Mouse (Mus musculus): ENCODE measurements around the gene Mblac1. TPM values are rescaled to one million over a fixed set of nuclear protein-coding genes. Genes with fewer than 3 reads are reported as not detected.

The Mblac1 gene
- polyA plus RNA-seq, 1 experiment from 2014 or later, result 13.6 TPM

DNA sequence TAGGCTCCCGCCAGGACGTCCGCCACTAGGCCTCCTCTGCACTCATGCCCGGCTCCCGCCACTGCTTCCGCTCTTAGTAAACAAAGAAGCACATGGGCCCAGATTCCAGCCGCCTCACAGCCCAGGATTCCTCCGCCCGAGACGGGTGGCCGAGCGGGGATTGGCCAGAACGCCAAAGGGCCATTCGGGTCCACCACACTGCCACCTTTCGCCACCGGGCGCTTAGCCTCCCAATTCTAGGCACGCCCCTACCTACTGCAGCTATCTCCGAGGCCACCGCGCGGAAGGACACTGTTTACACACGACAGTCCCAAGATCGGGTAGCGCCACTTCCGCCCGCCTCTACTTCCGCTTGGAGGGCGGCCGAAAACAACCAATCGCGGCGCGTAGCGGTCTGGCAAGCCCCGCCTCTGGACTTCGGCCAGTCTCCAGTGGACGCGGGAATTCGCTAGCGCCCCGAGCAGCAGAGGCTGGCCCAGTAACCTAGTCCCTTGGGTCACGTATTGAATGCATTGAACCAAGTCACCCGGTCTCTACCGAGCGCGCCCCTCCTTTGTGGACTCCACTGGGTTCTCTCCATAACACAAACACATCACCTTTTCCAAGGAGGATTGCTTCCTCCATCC lies 23.1 kb upstream of the Mblac1 start:
- peak; percentile 87 for ATAC-seq (ENCODE audit: low FRiP score)
- Histone ChIP-seq H3K36me3 (replicated peaks; ENCODE audit: control insufficient read depth, insufficient read depth) (peaks cover 58% of the 10 kb centered on the region), H3K4me3 (replicated peaks; ENCODE audit: low read length) (peak overlapping the region; percentile 84), H3K9me3 (ENCODE audit: control insufficient read depth, low read length) (no peaks in the 10 kb centered on the region), H3K9ac (peak overlapping the region; percentile 71), H3K4me2 (replicated peaks) (peak overlapping the region; percentile 99), H3K27me3 (ENCODE audit: control insufficient read depth, insufficient read depth, low read length) (no peaks in the 10 kb centered on the region), H3K27ac (peak overlapping the region; percentile 90), H3K4me1 (replicated peaks; ENCODE audit: control insufficient read depth, insufficient read depth, low read length) (peaks cover 22% of the 10 kb centered on the region)
- under 1% methylated on average over 47 of the region's 47 CpGs for WGBS
- peak; percentile 96 for DNase-seq (ENCODE audit: low spot score)

- peak within 1 kb of the TSS; percentile 90 for H3K27ac ChIP-seq
- no peaks in the 10 kb centered on the region for H3K9me3 ChIP-seq (ENCODE audit: control insufficient read depth, low read length)
- WGBS, result under 1% methylated on average over 54 of the region's 54 CpGs
- H3K9ac ChIP-seq, result peak within 1 kb of the TSS; percentile 71
- peaks cover 22% of the 10 kb centered on the region for H3K4me1 ChIP-seq (replicated peaks; ENCODE audit: control insufficient read depth, insufficient read depth, low read length)
- peak within 1 kb of the TSS; percentile 99 for H3K4me2 ChIP-seq (replicated peaks)
- H3K36me3 ChIP-seq (replicated peaks; ENCODE audit: control insufficient read depth, insufficient read depth), result peaks cover 58% of the 10 kb centered on the region
- peak within 1 kb of the TSS; percentile 84 for H3K4me3 ChIP-seq (replicated peaks; ENCODE audit: low read length)
- no peaks in the 10 kb centered on the region for H3K27me3 ChIP-seq (ENCODE audit: control insufficient read depth, insufficient read depth, low read length)
- ATAC-seq (ENCODE audit: low FRiP score), result peak; percentile 91
- peak; percentile 96 for DNase-seq (ENCODE audit: low spot score)
Measured at GRCm38 (mm10) chr5:138171695-138172491, 22.2 kb upstream of the Mblac1 start, which contains the start of the genes Ap4m1 and Mcm7. Gene Ap4m1, plus strand, starts transcription at chr5:138172002. Gene Mcm7, minus strand, starts transcription at chr5:138172422.

DNA sequence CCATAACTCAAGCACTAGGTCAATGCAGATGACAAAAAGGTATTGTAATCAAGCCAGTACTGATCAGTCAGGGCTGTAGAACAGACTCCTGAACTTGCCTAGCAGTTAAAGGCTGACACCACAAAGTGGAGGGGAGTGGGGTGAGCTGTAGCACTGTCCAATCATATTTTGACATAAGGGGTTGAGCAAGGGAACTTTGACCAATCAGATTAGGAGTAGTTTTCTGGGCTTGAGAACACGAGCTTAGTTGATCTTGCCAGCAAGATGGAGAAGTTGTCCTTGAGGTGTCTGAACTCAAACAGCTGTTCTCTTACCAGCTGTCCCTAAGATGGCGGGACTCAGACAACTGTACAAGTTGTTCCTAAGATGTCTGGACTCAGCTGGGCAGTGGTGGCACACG lies 20.9 kb upstream of the Mblac1 start:
- Histone ChIP-seq H3K27me3 (ENCODE audit: control insufficient read depth, insufficient read depth, low read length) (no peaks in the 10 kb centered on the region), H3K9ac (no peak overlapping the region), H3K4me3 (replicated peaks; ENCODE audit: low read length) (peak overlapping the region; percentile 84; the same call in 1 of the 2 replicates), H3K4me2 (replicated peaks) (peak overlapping the region; percentile 99), H3K9me3 (ENCODE audit: control insufficient read depth, low read length) (no peaks in the 10 kb centered on the region), H3K27ac (no peak overlapping the region), H3K36me3 (replicated peaks; ENCODE audit: control insufficient read depth, insufficient read depth) (peaks cover 58% of the 10 kb centered on the region), H3K4me1 (replicated peaks; ENCODE audit: control insufficient read depth, insufficient read depth, low read length) (peaks cover 22% of the 10 kb centered on the region)
- ATAC-seq (ENCODE audit: low FRiP score), result no peak
- WGBS, result 79% methylated on average over 3 of the region's 3 CpGs
- no peak for DNase-seq (ENCODE audit: low spot score)

DNA sequence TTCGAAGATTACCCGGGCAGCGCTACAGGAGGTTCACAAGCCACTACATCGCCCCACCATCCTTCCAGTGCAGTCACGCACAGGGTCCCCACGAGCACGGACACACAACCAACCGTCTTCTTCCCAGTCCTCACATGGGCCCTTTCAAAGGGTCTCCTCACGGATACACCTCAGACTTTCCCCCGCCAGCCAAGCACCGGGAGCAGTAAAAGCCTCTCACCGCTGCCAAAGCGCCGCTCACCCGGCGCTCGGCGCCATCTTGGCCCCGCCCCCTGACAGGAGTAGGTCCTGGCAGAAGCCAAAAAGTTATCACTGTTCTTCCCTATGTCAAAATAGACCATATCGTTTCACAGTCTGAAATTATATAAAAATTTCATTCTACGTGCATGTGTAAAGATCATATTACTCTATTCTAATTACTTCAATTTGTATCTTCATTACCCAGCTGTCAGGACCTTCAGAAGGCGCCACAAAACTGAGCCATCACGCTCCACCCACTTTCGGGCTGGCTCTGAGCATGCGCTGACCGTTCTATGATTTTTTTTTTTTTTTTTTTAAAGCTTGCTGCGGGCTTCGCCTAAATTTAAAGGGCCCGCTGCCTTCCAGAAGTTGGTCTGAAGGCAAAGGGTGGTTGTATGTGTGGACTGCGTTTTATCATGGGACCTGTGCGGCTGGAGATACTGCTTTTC lies 7.0 kb upstream of the Mblac1 start, which contains the start of the genes Taf6 and Cnpy4:
Taf6 (minus strand) TSS at position 502 of the 689 bp plus-strand sequence.
Cnpy4 (plus strand) TSS at position 536 of the 689 bp plus-strand sequence.
- peaks cover 41% of the 10 kb centered on the region for H3K36me3 ChIP-seq (replicated peaks; ENCODE audit: control insufficient read depth, insufficient read depth)
- peak; percentile 90 for DNase-seq (ENCODE audit: low spot score)
- peak within 1 kb of the TSS; percentile 72 for H3K4me3 ChIP-seq (replicated peaks; ENCODE audit: low read length)
- under 1% methylated on average over 31 of the region's 31 CpGs for WGBS
- no peaks in the 10 kb centered on the region for H3K27me3 ChIP-seq (ENCODE audit: control insufficient read depth, insufficient read depth, low read length)
- peak; percentile 82 for ATAC-seq (ENCODE audit: low FRiP score)
- H3K9ac ChIP-seq, result peak within 1 kb of the TSS; percentile 86
- peaks cover 17% of the 10 kb centered on the region for H3K4me1 ChIP-seq (replicated peaks; ENCODE audit: control insufficient read depth, insufficient read depth, low read length)
- no peaks in the 10 kb centered on the region for H3K9me3 ChIP-seq (ENCODE audit: control insufficient read depth, low read length)
- H3K4me2 ChIP-seq (replicated peaks), result peak within 1 kb of the TSS; percentile 74
- H3K27ac ChIP-seq, result peak within 1 kb of the TSS; percentile 71

- ATAC-seq (ENCODE audit: low FRiP score) (peak; percentile 86), DNase-seq (ENCODE audit: low spot score) (peak; percentile 88)
- peaks cover 41% of the 10 kb centered on the region for H3K36me3 ChIP-seq (replicated peaks; ENCODE audit: control insufficient read depth, insufficient read depth)
- peaks cover 17% of the 10 kb centered on the region for H3K4me1 ChIP-seq (replicated peaks; ENCODE audit: control insufficient read depth, insufficient read depth, low read length)
- H3K27ac ChIP-seq, result peak overlapping the region; percentile 71
- peak overlapping the region; percentile 86 for H3K9ac ChIP-seq
- under 1% methylated on average over 10 of the region's 10 CpGs for WGBS
- H3K4me3 ChIP-seq (replicated peaks; ENCODE audit: low read length), result peak overlapping the region; percentile 72
- H3K9me3 ChIP-seq (ENCODE audit: control insufficient read depth, low read length), result no peaks in the 10 kb centered on the region
- peak overlapping the region; percentile 74 for H3K4me2 ChIP-seq (replicated peaks)
- no peaks in the 10 kb centered on the region for H3K27me3 ChIP-seq (ENCODE audit: control insufficient read depth, insufficient read depth, low read length)
Measured at GRCm38 (mm10) chr5:138187661-138188306, 6.3 kb upstream of the Mblac1 start.

GRCm38 (mm10) chr5:138194755-138195345 lies 736 bp downstream of the Mblac1 start:
- DNase-seq (ENCODE audit: low spot score) (peak; percentile 51), ATAC-seq (ENCODE audit: low FRiP score) (peak; percentile 77)
- no peaks in the 10 kb centered on the region for H3K27me3 ChIP-seq (ENCODE audit: control insufficient read depth, insufficient read depth, low read length)
- peak overlapping the region; percentile 89 for H3K4me3 ChIP-seq (replicated peaks; ENCODE audit: low read length)
- H3K4me1 ChIP-seq (replicated peaks; ENCODE audit: control insufficient read depth, insufficient read depth, low read length), result 0 out of 2 replicates have a peak, but pooled peaks cover 3% of the 10 kb centered on the region
- H3K27ac ChIP-seq, result peak overlapping the region; percentile 91
- peak overlapping the region; percentile 98 for H3K4me2 ChIP-seq (replicated peaks)
- peaks cover 27% of the 10 kb centered on the region for H3K36me3 ChIP-seq (replicated peaks; ENCODE audit: control insufficient read depth, insufficient read depth)
- peak overlapping the region; percentile 96 for H3K9ac ChIP-seq
- H3K9me3 ChIP-seq (ENCODE audit: control insufficient read depth, low read length), result no peaks in the 10 kb centered on the region
- 1% methylated on average over 29 of the region's 29 CpGs for WGBS

DNA sequence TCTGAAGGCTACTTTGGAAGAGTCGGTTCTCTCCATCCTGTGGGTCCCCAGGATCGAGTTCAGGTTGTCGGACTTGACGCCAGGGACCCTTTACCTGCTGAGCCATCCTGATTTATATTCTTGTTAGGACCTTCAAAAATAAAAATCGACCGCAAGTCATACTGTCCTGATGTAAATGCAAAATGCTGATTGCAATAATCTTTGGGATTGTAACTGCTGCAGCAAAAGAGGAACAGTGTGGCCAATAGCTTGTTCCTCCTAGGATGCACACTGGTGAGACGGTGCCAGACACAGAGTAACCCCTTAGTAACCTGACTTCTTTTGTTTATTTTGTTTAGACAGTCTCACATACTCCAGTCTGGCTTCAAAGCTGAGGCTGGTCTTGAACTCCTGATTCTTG lies 1.3 kb downstream of the Mblac1 start:
- peak overlapping the region; percentile 91; the same call in 1 of the 2 replicates for H3K27ac ChIP-seq
- no peak for DNase-seq (ENCODE audit: low spot score)
- no peak for ATAC-seq (ENCODE audit: low FRiP score)
- H3K9ac ChIP-seq, result peak overlapping the region; percentile 96
- H3K4me1 ChIP-seq (replicated peaks; ENCODE audit: control insufficient read depth, insufficient read depth, low read length), result 0 out of 2 replicates have a peak, but pooled peaks cover 3% of the 10 kb centered on the region
- H3K27me3 ChIP-seq (ENCODE audit: control insufficient read depth, insufficient read depth, low read length), result no peaks in the 10 kb centered on the region
- WGBS, result 74% methylated on average over 7 of the region's 7 CpGs
- H3K9me3 ChIP-seq (ENCODE audit: control insufficient read depth, low read length), result no peaks in the 10 kb centered on the region
- H3K36me3 ChIP-seq (replicated peaks; ENCODE audit: control insufficient read depth, insufficient read depth), result peaks cover 22% of the 10 kb centered on the region
- H3K4me3 ChIP-seq (replicated peaks; ENCODE audit: low read length), result peak overlapping the region; percentile 89
- H3K4me2 ChIP-seq (replicated peaks), result peak overlapping the region; percentile 98

GRCm38 (mm10) chr5:138199576-138199975 lies 5.5 kb downstream of the Mblac1 start:
- Histone ChIP-seq H3K27ac (no peak overlapping the region), H3K27me3 (ENCODE audit: control insufficient read depth, insufficient read depth, low read length) (no peaks in the 10 kb centered on the region), H3K36me3 (replicated peaks; ENCODE audit: control insufficient read depth, insufficient read depth) (no peaks in the 10 kb centered on the region), H3K9ac (no peak overlapping the region), H3K9me3 (ENCODE audit: control insufficient read depth, low read length) (no peaks in the 10 kb centered on the region), H3K4me2 (replicated peaks) (no peak overlapping the region), H3K4me1 (replicated peaks; ENCODE audit: control insufficient read depth, insufficient read depth, low read length) (0 out of 2 replicates have a peak, but pooled peaks cover 3% of the 10 kb centered on the region), H3K4me3 (replicated peaks; ENCODE audit: low read length) (no peak overlapping the region)
- ATAC-seq (ENCODE audit: low FRiP score), result no peak
- 13% methylated on average over 1 of the region's 1 CpGs for WGBS
- peak; percentile 45 for DNase-seq (ENCODE audit: low spot score)
